Mouse (Mus musculus): ENCODE data around the gene Gabarapl2. TPM values are rescaled to one million over a fixed set of nuclear protein-coding genes. Genes with fewer than 3 reads are reported as not detected.
"Not testable (repeated sequence)": the region's sequence is repeated elsewhere in the genome, so short reads cannot be mapped to it uniquely, and the experiment has no call there.

Gabarapl2 gene
- total RNA-seq, 2 experiments from 2014 or later = 104 to 105 TPM

GRCm38 (mm10) chr8:111937184-111937583 lies 3.3 kb upstream of the Gabarapl2 start:
- DNase-seq = no peak

- not testable (repeated sequence) for DNase-seq
Observed at GRCm38 (mm10) chr8:111938076-111938985, 2.2 kb upstream of the Gabarapl2 start.

- peak; percentile 38 for DNase-seq
Observed at GRCm38 (mm10) chr8:111939516-111940142, 874 bp upstream of the Gabarapl2 start.

GRCm38 (mm10) chr8:111941101-111941454 lies 575 bp downstream of the Gabarapl2 start:
- DNase-seq = peak; percentile 60

GRCm38 (mm10) chr8:111943544-111943943 lies 3.0 kb downstream of the Gabarapl2 start:
- no peak for DNase-seq

- no peak for DNase-seq
Observed at GRCm38 (mm10) chr8:111947144-111947543, 6.6 kb downstream of the Gabarapl2 start.

- DNase-seq = no peak
Observed at GRCm38 (mm10) chr8:111947954-111948353, 7.5 kb downstream of the Gabarapl2 start.

GRCm38 (mm10) chr8:111950846-111951245 lies 10.3 kb downstream of the Gabarapl2 start:
- no peak for DNase-seq

GRCm38 (mm10) chr8:111951317-111951716 lies 10.8 kb downstream of the Gabarapl2 start:
- DNase-seq = no peak

GRCm38 (mm10) chr8:111951936-111952335 lies 11.4 kb downstream of the Gabarapl2 start:
- no peak for DNase-seq

GRCm38 (mm10) chr8:111954844-111955594 lies 14.5 kb downstream of the Gabarapl2 start:
- no peak for DNase-seq

- DNase-seq = no peak
Observed at GRCm38 (mm10) chr8:111955879-111956278, 15.4 kb downstream of the Gabarapl2 start.

- DNase-seq = no peak
Observed at GRCm38 (mm10) chr8:111957231-111957630, 16.7 kb downstream of the Gabarapl2 start.

GRCm38 (mm10) chr8:111960591-111961321 lies 20.3 kb downstream of the Gabarapl2 start:
- no peak for DNase-seq

GRCm38 (mm10) chr8:111961330-111961729 lies 20.8 kb downstream of the Gabarapl2 start:
- no peak for DNase-seq

- DNase-seq = no peak
Observed at GRCm38 (mm10) chr8:111962589-111962988, 22.1 kb downstream of the Gabarapl2 start.

- DNase-seq = peak; percentile 25
Observed at GRCm38 (mm10) chr8:111963091-111963490, 22.6 kb downstream of the Gabarapl2 start.

GRCm38 (mm10) chr8:111963546-111963945 lies 23.0 kb downstream of the Gabarapl2 start:
- DNase-seq = no peak

- DNase-seq = no peak
Observed at GRCm38 (mm10) chr8:111964351-111964750, 23.8 kb downstream of the Gabarapl2 start.

GRCm38 (mm10) chr8:111964849-111965561 lies 24.5 kb downstream of the Gabarapl2 start:
- no peak for DNase-seq

- no peak for DNase-seq
Observed at GRCm38 (mm10) chr8:111967246-111967870, 26.9 kb downstream of the Gabarapl2 start.

Data from heart, postnatal 4 days (tissue).